Mouse (Mus musculus): Measurements from ENCODE around the gene Smyd3. TPM values are rescaled to one million over a fixed set of nuclear protein-coding genes. Genes with fewer than 3 reads are reported as not detected.

Smyd3 gene
- polyA plus RNA-seq, 1 experiment: 10.6 TPM

DNA sequence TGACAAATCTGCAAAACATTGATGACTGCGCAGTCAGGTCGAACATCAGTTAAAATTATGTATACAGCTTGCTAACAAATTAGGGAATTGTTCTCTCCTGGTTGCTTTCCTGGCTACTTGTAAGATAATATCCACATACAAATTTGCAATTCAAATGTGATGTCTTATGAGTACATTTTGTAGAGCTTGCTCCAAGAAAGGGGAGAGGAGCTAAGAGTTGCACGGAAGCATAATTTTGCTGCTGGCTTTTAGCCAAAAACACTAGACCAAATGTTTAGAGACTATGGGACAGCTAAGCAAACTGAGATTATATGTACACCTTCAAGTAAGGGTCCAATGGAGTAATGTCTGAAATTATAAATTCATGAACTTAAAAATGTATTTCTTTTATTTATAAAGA, 146.7 kb downstream of the Smyd3 start:
- Histone ChIP-seq H3K79me3 (ENCODE audit: low read depth) (no peaks in the 10 kb centered on the region), H3K36me3 (ENCODE audit: control insufficient read depth, insufficient read depth) (no peaks in the 10 kb centered on the region), H3K4me3 (ENCODE audit: insufficient read depth, poor library complexity, severe bottlenecking) (no peak overlapping the region), H3ac (ENCODE audit: control insufficient read depth, insufficient read length, low read depth) (no peak overlapping the region), H3K79me2 (ENCODE audit: control insufficient read depth, insufficient read depth) (no peaks in the 10 kb centered on the region), H3K27me3 (ENCODE audit: control insufficient read depth, insufficient read depth, insufficient read length) (no peaks in the 10 kb centered on the region)
- TF ChIP-seq FOSL1 (IDR thresholded peaks at IDR 0.05; ENCODE audit: insufficient read depth, low read length, poor library complexity, severe bottlenecking) (no peak), MYOD1 (IDR thresholded peaks at IDR 0.05; ENCODE audit: control insufficient read depth, insufficient read length, low read depth) (no peak), CEBPB (IDR thresholded peaks at IDR 0.05; ENCODE audit: low read depth) (no peak), USF1 (IDR thresholded peaks at IDR 0.05; ENCODE audit: low read depth) (no peak), CTCF (IDR thresholded peaks at IDR 0.05; ENCODE audit: control insufficient read depth, insufficient read depth, insufficient read length) (no peak), MAX (IDR thresholded peaks at IDR 0.05) (no peak), MYOG (IDR thresholded peaks at IDR 0.05; ENCODE audit: control insufficient read depth, extremely low read depth, insufficient read length) (no peak)

- H3K79me2 ChIP-seq (ENCODE audit: control insufficient read depth, insufficient read depth): no peaks in the 10 kb centered on the region
- H3K36me3 ChIP-seq (ENCODE audit: control insufficient read depth, insufficient read depth): no peaks in the 10 kb centered on the region
- TF ChIP-seq MYOD1 (IDR thresholded peaks at IDR 0.05; ENCODE audit: control insufficient read depth, insufficient read length, low read depth): no peak
- TF ChIP-seq CTCF (IDR thresholded peaks at IDR 0.05; ENCODE audit: control insufficient read depth, insufficient read depth, insufficient read length): no peak
- no peak for TF ChIP-seq MYOG (IDR thresholded peaks at IDR 0.05; ENCODE audit: control insufficient read depth, extremely low read depth, insufficient read length)
- TF ChIP-seq FOSL1 (IDR thresholded peaks at IDR 0.05; ENCODE audit: insufficient read depth, low read length, poor library complexity, severe bottlenecking): no peak
- no peak for TF ChIP-seq MAX (IDR thresholded peaks at IDR 0.05)
- no peak for TF ChIP-seq CEBPB (IDR thresholded peaks at IDR 0.05; ENCODE audit: low read depth)
- no peak for TF ChIP-seq USF1 (IDR thresholded peaks at IDR 0.05; ENCODE audit: low read depth)
- H3ac ChIP-seq (ENCODE audit: control insufficient read depth, insufficient read length, low read depth): no peak overlapping the region
- no peak overlapping the region for H3K4me3 ChIP-seq (ENCODE audit: insufficient read depth, poor library complexity, severe bottlenecking)
- H3K79me3 ChIP-seq (ENCODE audit: low read depth): no peaks in the 10 kb centered on the region
- H3K27me3 ChIP-seq (ENCODE audit: control insufficient read depth, insufficient read depth, insufficient read length): no peaks in the 10 kb centered on the region
Observed at GRCm38 (mm10) chr1:179368426-179369010, 149.3 kb downstream of the Smyd3 start.

DNA sequence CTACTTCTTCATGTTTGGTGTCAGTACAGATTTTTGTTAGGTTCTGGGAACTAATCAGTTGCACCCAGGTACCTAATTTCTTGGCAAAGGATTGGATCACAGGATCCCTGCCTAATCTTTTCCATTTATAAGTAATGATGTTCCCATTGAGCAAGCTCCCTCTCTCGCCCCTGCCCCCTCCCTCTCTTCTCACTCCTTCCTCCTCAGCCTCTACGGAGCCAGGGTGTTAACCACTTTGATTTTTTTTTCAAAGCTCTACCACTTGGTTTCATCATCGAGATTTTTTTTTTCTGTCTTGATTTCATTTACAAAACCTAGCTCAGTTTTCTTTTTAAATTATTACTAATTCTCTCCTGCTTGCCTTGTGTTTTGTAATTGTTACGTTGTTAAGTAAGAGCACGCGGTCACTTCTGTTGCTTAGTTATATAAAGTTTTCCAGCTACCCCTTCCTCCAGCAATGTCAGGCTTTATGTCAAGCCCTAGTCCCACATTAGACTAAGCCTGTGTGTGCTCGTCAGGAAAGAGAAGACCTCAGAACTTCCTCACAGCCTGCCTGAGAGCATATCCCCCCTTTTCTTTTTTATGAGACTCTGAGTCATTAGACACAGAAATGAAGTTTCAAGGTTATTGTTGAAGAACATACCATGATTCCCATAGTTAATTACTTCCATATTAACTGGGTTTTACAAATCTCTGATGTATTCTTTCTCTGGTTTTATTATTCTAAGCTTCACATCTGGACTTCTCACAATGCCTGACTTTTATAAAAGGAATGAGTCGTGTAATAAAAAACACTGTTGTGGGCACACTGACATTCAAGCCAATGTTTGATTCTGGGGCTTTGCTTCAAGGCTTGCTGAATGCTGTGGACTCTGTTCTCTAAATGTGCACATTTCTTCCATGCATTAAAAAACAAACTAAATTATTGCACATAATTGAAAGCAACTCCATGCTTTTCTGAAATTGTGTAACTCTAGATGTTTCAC, 156.1 kb downstream of the Smyd3 start:
- Histone ChIP-seq H3ac (ENCODE audit: control insufficient read depth, insufficient read length, low read depth) (no peak overlapping the region), H3K36me3 (ENCODE audit: control insufficient read depth, insufficient read depth) (no peaks in the 10 kb centered on the region), H3K27me3 (ENCODE audit: control insufficient read depth, insufficient read depth, insufficient read length) (no peaks in the 10 kb centered on the region), H3K79me3 (ENCODE audit: low read depth) (no peaks in the 10 kb centered on the region), H3K79me2 (ENCODE audit: control insufficient read depth, insufficient read depth) (no peaks in the 10 kb centered on the region), H3K4me3 (ENCODE audit: insufficient read depth, poor library complexity, severe bottlenecking) (no peak overlapping the region)
- TF ChIP-seq MYOD1 (IDR thresholded peaks at IDR 0.05; ENCODE audit: control insufficient read depth, insufficient read length, low read depth) (no peak), CEBPB (IDR thresholded peaks at IDR 0.05; ENCODE audit: low read depth) (no peak), FOSL1 (IDR thresholded peaks at IDR 0.05; ENCODE audit: insufficient read depth, low read length, poor library complexity, severe bottlenecking) (no peak), USF1 (IDR thresholded peaks at IDR 0.05; ENCODE audit: low read depth) (no peak), MYOG (IDR thresholded peaks at IDR 0.05; ENCODE audit: control insufficient read depth, extremely low read depth, insufficient read length) (no peak), MAX (IDR thresholded peaks at IDR 0.05) (no peak), CTCF (IDR thresholded peaks at IDR 0.05; ENCODE audit: control insufficient read depth, insufficient read depth, insufficient read length) (no peak)

GRCm38 (mm10) chr1:179357111-179357510, 160.7 kb downstream of the Smyd3 start:
- Histone ChIP-seq H3K79me2 (ENCODE audit: control insufficient read depth, insufficient read depth) (no peaks in the 10 kb centered on the region), H3K4me3 (ENCODE audit: insufficient read depth, poor library complexity, severe bottlenecking) (no peak overlapping the region), H3K36me3 (ENCODE audit: control insufficient read depth, insufficient read depth) (no peaks in the 10 kb centered on the region), H3K27me3 (ENCODE audit: control insufficient read depth, insufficient read depth, insufficient read length) (no peaks in the 10 kb centered on the region), H3ac (ENCODE audit: control insufficient read depth, insufficient read length, low read depth) (no peak overlapping the region), H3K79me3 (ENCODE audit: low read depth) (no peaks in the 10 kb centered on the region)
- TF ChIP-seq CEBPB (IDR thresholded peaks at IDR 0.05; ENCODE audit: low read depth) (no peak), CTCF (IDR thresholded peaks at IDR 0.05; ENCODE audit: control insufficient read depth, insufficient read depth, insufficient read length) (no peak), MAX (IDR thresholded peaks at IDR 0.05) (no peak), MYOD1 (IDR thresholded peaks at IDR 0.05; ENCODE audit: control insufficient read depth, insufficient read length, low read depth) (no peak), FOSL1 (IDR thresholded peaks at IDR 0.05; ENCODE audit: insufficient read depth, low read length, poor library complexity, severe bottlenecking) (no peak), USF1 (IDR thresholded peaks at IDR 0.05; ENCODE audit: low read depth) (no peak)

GRCm38 (mm10) chr1:179354250-179354649, 163.6 kb downstream of the Smyd3 start:
- no peak overlapping the region for H3K4me3 ChIP-seq (ENCODE audit: insufficient read depth, poor library complexity, severe bottlenecking)

More at GRCm38 (mm10) chr1:179354250-179354649, 163.6 kb downstream of the Smyd3 start:
- TF ChIP-seq CEBPB (IDR thresholded peaks at IDR 0.05; ENCODE audit: low read depth) (no peak), MAX (IDR thresholded peaks at IDR 0.05) (no peak), CTCF (IDR thresholded peaks at IDR 0.05; ENCODE audit: control insufficient read depth, insufficient read depth, insufficient read length) (no peak), FOSL1 (IDR thresholded peaks at IDR 0.05; ENCODE audit: insufficient read depth, low read length, poor library complexity, severe bottlenecking) (no peak), MYOG (IDR thresholded peaks at IDR 0.05; ENCODE audit: control insufficient read depth, extremely low read depth, insufficient read length) (no peak), MYOD1 (IDR thresholded peaks at IDR 0.05; ENCODE audit: control insufficient read depth, insufficient read length, low read depth) (no peak), USF1 (IDR thresholded peaks at IDR 0.05; ENCODE audit: low read depth) (no peak)
- no peak overlapping the region for H3ac ChIP-seq (ENCODE audit: control insufficient read depth, insufficient read length, low read depth)
- no peaks in the 10 kb centered on the region for H3K79me2 ChIP-seq (ENCODE audit: control insufficient read depth, insufficient read depth)
- no peaks in the 10 kb centered on the region for H3K36me3 ChIP-seq (ENCODE audit: control insufficient read depth, insufficient read depth)
- H3K79me3 ChIP-seq (ENCODE audit: low read depth): no peaks in the 10 kb centered on the region
- no peaks in the 10 kb centered on the region for H3K27me3 ChIP-seq (ENCODE audit: control insufficient read depth, insufficient read depth, insufficient read length)

All from C2C12 (cell line).